Mouse (Mus musculus): ENCODE results near the gene Ube3b. TPM values are rescaled to one million over a fixed set of nuclear protein-coding genes. Genes with fewer than 3 reads are reported as not detected.

The Ube3b gene
- polyA plus RNA-seq, 1 experiment from 2014 or later, result 41.4 TPM

- 0 out of 2 replicates have a peak overlapping the region, but pooled peaks have one; percentile 3 for H3K9ac ChIP-seq
- H3K27me3 ChIP-seq, result no peaks in the 10 kb centered on the region
- H3K36me3 ChIP-seq, result peaks cover 96% of the 10 kb centered on the region
- H3K27ac ChIP-seq, result 0 out of 2 replicates have a peak overlapping the region, but pooled peaks have one; percentile 7
- 87% methylated on average over 23 of the region's 23 CpGs for WGBS
- no peak overlapping the region for H3K4me3 ChIP-seq
- no peaks in the 10 kb centered on the region for H3K9me3 ChIP-seq
- peaks cover 25% of the 10 kb centered on the region for H3K4me1 ChIP-seq
- no peak for ATAC-seq (ENCODE audit: insufficient number of reproducible peaks, insufficient read depth, low FRiP score, low TSS enrichment, low read depth)
- H3K4me2 ChIP-seq, result no peak overlapping the region
Observed at GRCm38 (mm10) chr5:114365043-114365752, 15.2 kb upstream of the Ube3b start.

GRCm38 (mm10) chr5:114368121-114368520 is 12.3 kb upstream of the Ube3b start:
- H3K36me3 ChIP-seq, result peaks cover 83% of the 10 kb centered on the region
- H3K4me1 ChIP-seq, result peaks cover 54% of the 10 kb centered on the region
- 93% methylated on average over 14 of the region's 14 CpGs for WGBS

DNA sequence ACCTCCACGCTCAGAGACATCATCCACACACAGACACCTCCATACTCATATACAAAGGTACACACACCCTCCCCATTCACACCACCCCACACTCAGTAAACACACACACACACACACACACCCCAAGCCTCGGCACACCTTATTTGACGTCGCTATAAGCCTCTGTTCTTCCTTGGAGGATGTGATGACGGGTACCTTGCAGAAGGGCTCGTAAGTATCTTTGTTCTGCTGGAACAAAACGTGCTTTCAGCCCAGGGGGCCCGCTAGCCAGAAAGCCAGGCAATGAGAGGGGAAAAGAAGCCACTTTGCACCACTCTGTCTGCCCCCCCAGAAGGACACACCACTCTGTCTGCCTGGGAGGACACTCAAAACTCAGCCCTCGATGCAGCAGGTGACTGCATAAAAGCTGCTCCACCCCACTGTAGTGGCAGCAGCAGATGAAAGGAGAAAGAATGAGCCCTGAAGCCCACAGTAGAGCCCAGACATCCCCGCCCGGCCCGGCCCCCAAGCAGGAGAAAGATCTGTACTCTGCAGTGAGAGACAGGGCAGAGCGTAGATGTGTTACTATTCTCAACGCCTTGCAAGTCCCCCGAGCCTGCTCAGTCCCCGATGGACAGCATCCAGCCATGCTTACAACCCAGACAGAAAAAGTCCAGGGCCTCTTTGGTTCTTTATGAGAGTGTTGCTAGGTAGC is 11.5 kb upstream of the Ube3b start:
- no peaks in the 10 kb centered on the region for H3K27me3 ChIP-seq
- no peaks in the 10 kb centered on the region for H3K9me3 ChIP-seq
- H3K4me3 ChIP-seq, result no peak overlapping the region
- H3K36me3 ChIP-seq, result peaks cover 83% of the 10 kb centered on the region
- 0 out of 2 replicates have a peak overlapping the region, but pooled peaks have one; percentile 27 for H3K9ac ChIP-seq
- H3K4me1 ChIP-seq, result peaks cover 63% of the 10 kb centered on the region
- WGBS, result 87% methylated on average over 16 of the region's 16 CpGs
- ATAC-seq (ENCODE audit: insufficient number of reproducible peaks, insufficient read depth, low FRiP score, low TSS enrichment, low read depth), result no peak
- peak overlapping the region; percentile 97 for H3K27ac ChIP-seq
- H3K4me2 ChIP-seq, result no peak overlapping the region

More at GRCm38 (mm10) chr5:114368121-114368520, 12.3 kb upstream of the Ube3b start:
- H3K27me3 ChIP-seq, result no peaks in the 10 kb centered on the region
- no peaks in the 10 kb centered on the region for H3K9me3 ChIP-seq
- H3K27ac ChIP-seq, result no peak overlapping the region
- H3K9ac ChIP-seq, result no peak overlapping the region
- no peak overlapping the region for H3K4me2 ChIP-seq
- ATAC-seq (ENCODE audit: insufficient number of reproducible peaks, insufficient read depth, low FRiP score, low TSS enrichment, low read depth), result no peak
- no peak overlapping the region for H3K4me3 ChIP-seq

DNA sequence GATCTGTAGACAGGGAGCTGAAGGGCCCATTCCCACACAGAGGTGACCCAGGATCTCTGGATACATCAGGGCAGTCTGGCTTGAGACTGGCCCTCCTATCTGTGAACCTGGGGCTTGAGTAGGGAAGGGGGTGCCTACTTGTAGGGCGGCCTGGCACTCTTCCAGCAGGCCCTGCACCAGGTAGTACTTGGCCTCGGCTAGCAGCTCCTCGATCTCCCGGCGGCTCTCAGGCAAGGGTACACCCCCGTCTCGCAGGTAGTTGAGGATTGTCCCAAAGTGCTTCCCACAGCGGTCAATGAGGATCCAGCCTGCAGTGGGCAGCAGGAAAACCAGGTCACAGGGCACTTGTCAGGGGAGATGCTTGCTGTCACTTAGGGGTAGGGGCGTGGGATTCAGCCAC is 10.5 kb upstream of the Ube3b start:
- Histone ChIP-seq H3K4me3 (no peak overlapping the region), H3K4me2 (peak overlapping the region; percentile 46)
- ATAC-seq (ENCODE audit: insufficient number of reproducible peaks, insufficient read depth, low FRiP score, low TSS enrichment, low read depth), result no peak

GRCm38 (mm10) chr5:114370371-114370776 is 10.0 kb upstream of the Ube3b start:
- peak overlapping the region; percentile 97 for H3K27ac ChIP-seq
- H3K4me3 ChIP-seq, result 0 out of 2 replicates have a peak overlapping the region, but pooled peaks have one; percentile 6
- peaks cover 83% of the 10 kb centered on the region for H3K36me3 ChIP-seq
- peak overlapping the region; percentile 46 for H3K4me2 ChIP-seq
- H3K4me1 ChIP-seq, result peaks cover 68% of the 10 kb centered on the region
- H3K9ac ChIP-seq, result peak overlapping the region; percentile 60
- H3K9me3 ChIP-seq, result no peaks in the 10 kb centered on the region
- ATAC-seq (ENCODE audit: insufficient number of reproducible peaks, insufficient read depth, low FRiP score, low TSS enrichment, low read depth), result peak; percentile 53
- no peaks in the 10 kb centered on the region for H3K27me3 ChIP-seq
- 18% methylated on average over 9 of the region's 9 CpGs for WGBS

More for the DNA sequence above, 10.5 kb upstream of the Ube3b start:
- H3K4me1 ChIP-seq, result peaks cover 70% of the 10 kb centered on the region
- H3K27me3 ChIP-seq, result no peaks in the 10 kb centered on the region
- WGBS, result 54% methylated on average over 9 of the region's 9 CpGs
- peak overlapping the region; percentile 97 for H3K27ac ChIP-seq
- H3K36me3 ChIP-seq, result peaks cover 83% of the 10 kb centered on the region
- H3K9ac ChIP-seq, result peak overlapping the region; percentile 58
- H3K9me3 ChIP-seq, result no peaks in the 10 kb centered on the region

GRCm38 (mm10) chr5:114371331-114371730 is 9.1 kb upstream of the Ube3b start:
- peak overlapping the region; percentile 97 for H3K27ac ChIP-seq
- no peak for ATAC-seq (ENCODE audit: insufficient number of reproducible peaks, insufficient read depth, low FRiP score, low TSS enrichment, low read depth)
- 33% methylated on average over 3 of the region's 3 CpGs for WGBS
- no peaks in the 10 kb centered on the region for H3K9me3 ChIP-seq
- peak overlapping the region; percentile 6; the same call in 1 of the 2 replicates for H3K4me3 ChIP-seq
- H3K4me2 ChIP-seq, result peak overlapping the region; percentile 46
- H3K27me3 ChIP-seq, result no peaks in the 10 kb centered on the region
- peaks cover 76% of the 10 kb centered on the region for H3K36me3 ChIP-seq
- peak overlapping the region; percentile 60 for H3K9ac ChIP-seq
- H3K4me1 ChIP-seq, result peaks cover 75% of the 10 kb centered on the region

GRCm38 (mm10) chr5:114371731-114372473 is 8.5 kb upstream of the Ube3b start:
- Histone ChIP-seq H3K27me3 (no peaks in the 10 kb centered on the region), H3K9me3 (no peaks in the 10 kb centered on the region), H3K4me3 (no peak overlapping the region), H3K36me3 (peaks cover 70% of the 10 kb centered on the region), H3K27ac (peak overlapping the region; percentile 97), H3K4me1 (peaks cover 80% of the 10 kb centered on the region), H3K9ac (peak overlapping the region; percentile 60), H3K4me2 (peak overlapping the region; percentile 46)
- no peak for ATAC-seq (ENCODE audit: insufficient number of reproducible peaks, insufficient read depth, low FRiP score, low TSS enrichment, low read depth)
- WGBS, result 36% methylated on average over 25 of the region's 25 CpGs

DNA sequence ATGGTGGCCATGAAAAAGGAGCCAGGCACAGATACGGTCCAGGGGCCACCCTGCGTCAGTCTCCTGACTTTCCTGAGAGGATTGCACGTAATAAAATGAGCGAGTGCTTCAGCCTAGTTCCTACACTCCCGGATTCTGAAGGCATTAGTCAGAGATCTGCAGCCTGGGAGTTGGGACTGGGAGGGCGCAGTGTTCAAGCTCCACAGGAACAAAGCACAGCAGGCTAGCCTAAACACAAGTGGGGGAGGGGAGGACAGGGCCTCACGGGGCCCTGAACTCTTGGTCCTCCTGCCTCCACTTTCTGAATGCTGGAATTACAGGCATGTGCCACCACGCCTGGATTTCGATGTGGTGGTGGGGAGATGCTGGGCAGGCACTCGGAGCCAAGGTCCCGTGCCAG is 7.8 kb upstream of the Ube3b start:
- Histone ChIP-seq H3K9me3 (no peaks in the 10 kb centered on the region), H3K36me3 (peaks cover 64% of the 10 kb centered on the region), H3K27me3 (no peaks in the 10 kb centered on the region), H3K4me3 (no peak overlapping the region), H3K4me1 (peaks cover 86% of the 10 kb centered on the region), H3K27ac (peak overlapping the region; percentile 97), H3K9ac (peak overlapping the region; percentile 54; the same call in 1 of the 2 replicates), H3K4me2 (peak overlapping the region; percentile 22)
- ATAC-seq (ENCODE audit: insufficient number of reproducible peaks, insufficient read depth, low FRiP score, low TSS enrichment, low read depth), result no peak
- 30% methylated on average over 11 of the region's 11 CpGs for WGBS

GRCm38 (mm10) chr5:114373174-114373573 is 7.2 kb upstream of the Ube3b start:
- Histone ChIP-seq H3K4me1 (peaks cover 92% of the 10 kb centered on the region), H3K27ac (peak overlapping the region; percentile 97), H3K36me3 (peaks cover 57% of the 10 kb centered on the region), H3K27me3 (no peaks in the 10 kb centered on the region), H3K4me2 (peak overlapping the region; percentile 22), H3K4me3 (no peak overlapping the region), H3K9ac (0 out of 2 replicates have a peak overlapping the region, but pooled peaks have one; percentile 54), H3K9me3 (no peaks in the 10 kb centered on the region)
- ATAC-seq (ENCODE audit: insufficient number of reproducible peaks, insufficient read depth, low FRiP score, low TSS enrichment, low read depth), result no peak
- 56% methylated on average over 11 of the region's 11 CpGs for WGBS

DNA sequence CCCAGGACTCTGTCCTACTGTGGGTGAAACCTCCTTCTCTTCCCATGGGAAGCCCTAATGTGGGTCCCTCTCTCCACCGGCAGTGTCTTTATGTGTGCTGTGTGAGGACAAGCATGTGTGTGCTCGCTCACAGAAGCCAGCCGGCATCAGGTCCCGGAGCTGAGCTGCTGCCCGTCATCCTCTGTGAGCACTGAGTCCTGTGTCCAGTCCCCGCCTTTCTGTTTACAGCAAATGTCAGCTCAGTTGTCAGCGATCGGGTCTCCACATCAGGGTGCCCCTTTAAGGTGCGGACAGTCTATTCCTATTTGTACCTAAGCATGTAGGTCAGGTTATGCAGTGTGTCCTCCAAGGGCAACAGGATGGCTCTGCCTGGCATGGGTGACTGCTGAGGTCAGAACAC is 6.8 kb upstream of the Ube3b start:
- WGBS, result 79% methylated on average over 9 of the region's 9 CpGs
- no peak for ATAC-seq (ENCODE audit: insufficient number of reproducible peaks, insufficient read depth, low FRiP score, low TSS enrichment, low read depth)
- H3K9ac ChIP-seq, result no peak overlapping the region

More for the DNA sequence above, 6.8 kb upstream of the Ube3b start:
- Histone ChIP-seq H3K36me3 (peaks cover 55% of the 10 kb centered on the region), H3K4me3 (no peak overlapping the region), H3K4me2 (0 out of 2 replicates have a peak overlapping the region, but pooled peaks have one; percentile 22), H3K27ac (peak overlapping the region; percentile 97), H3K9me3 (no peaks in the 10 kb centered on the region), H3K4me1 (peaks cover 96% of the 10 kb centered on the region), H3K27me3 (no peaks in the 10 kb centered on the region)
